Mouse (Mus musculus): ENCODE results near the gene Unk. TPM values are rescaled to one million over a fixed set of nuclear protein-coding genes. Genes with fewer than 3 reads are reported as not detected.

The Unk gene
- polyA plus RNA-seq, 1 experiment from 2014 or later, result 25.7 TPM

GRCm38 (mm10) chr11:116041833-116042232, 11.7 kb downstream of the Unk start:
- H3K4me3 ChIP-seq (replicated peaks), result no peak overlapping the region
- no peaks in the 10 kb centered on the region for H3K27me3 ChIP-seq (replicated peaks)
- H3K9ac ChIP-seq, result no peak overlapping the region
- H3K9me3 ChIP-seq, result no peaks in the 10 kb centered on the region
- H3K36me3 ChIP-seq, result peaks cover 18% of the 10 kb centered on the region; the same call in 1 of the 2 replicates
- no peak overlapping the region for H3K4me2 ChIP-seq (replicated peaks)
- 99% methylated on average over 2 of the region's 2 CpGs for WGBS
- no peaks in the 10 kb centered on the region for H3K4me1 ChIP-seq (replicated peaks)
- no peak for ATAC-seq
- H3K27ac ChIP-seq, result no peak overlapping the region

DNA sequence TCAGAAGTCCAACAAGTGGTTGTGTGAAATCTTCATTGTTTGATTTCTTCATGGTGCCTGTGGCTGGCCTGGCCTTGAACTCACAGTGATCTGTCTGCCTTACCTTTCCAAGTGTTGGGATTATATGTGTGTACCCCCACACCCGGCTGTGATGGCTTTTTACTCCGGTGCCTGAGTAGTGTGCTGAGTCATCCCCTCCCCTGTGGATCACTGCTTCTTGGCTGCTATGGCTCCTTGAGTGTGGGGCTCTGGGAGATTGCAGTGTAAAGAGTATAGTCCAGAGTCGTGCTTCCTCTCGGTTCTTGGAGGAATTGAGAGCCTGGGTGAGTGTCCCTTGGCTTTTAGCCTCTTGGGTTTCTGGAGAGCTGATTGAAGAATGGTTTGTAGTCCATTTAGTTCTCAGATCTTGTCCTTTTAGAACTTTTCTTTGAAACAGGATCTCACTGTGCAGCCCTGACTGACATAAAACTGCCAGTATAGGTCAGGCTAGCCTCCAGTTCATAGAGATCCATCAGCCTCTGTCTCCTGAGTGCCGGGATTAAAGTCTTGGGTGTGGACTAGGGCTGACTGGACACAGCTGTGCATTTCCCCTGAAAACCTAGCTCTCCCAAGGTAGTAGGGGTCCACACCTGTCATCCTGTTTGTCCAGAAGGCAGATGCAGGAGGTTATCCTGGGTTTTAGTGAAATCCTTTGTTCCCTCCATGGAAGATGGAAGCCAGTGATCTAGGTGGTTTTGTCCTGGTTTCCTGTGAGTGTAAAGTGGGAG, 12.4 kb downstream of the Unk start:
- Histone ChIP-seq H3K4me3 (replicated peaks) (no peak overlapping the region), H3K27ac (no peak overlapping the region), H3K9ac (no peak overlapping the region), H3K27me3 (replicated peaks) (no peaks in the 10 kb centered on the region), H3K4me1 (replicated peaks) (no peaks in the 10 kb centered on the region), H3K36me3 (peaks cover 20% of the 10 kb centered on the region), H3K9me3 (no peaks in the 10 kb centered on the region), H3K4me2 (replicated peaks) (no peak overlapping the region)
- no peak for ATAC-seq
- WGBS, result 83% methylated on average over 5 of the region's 5 CpGs

DNA sequence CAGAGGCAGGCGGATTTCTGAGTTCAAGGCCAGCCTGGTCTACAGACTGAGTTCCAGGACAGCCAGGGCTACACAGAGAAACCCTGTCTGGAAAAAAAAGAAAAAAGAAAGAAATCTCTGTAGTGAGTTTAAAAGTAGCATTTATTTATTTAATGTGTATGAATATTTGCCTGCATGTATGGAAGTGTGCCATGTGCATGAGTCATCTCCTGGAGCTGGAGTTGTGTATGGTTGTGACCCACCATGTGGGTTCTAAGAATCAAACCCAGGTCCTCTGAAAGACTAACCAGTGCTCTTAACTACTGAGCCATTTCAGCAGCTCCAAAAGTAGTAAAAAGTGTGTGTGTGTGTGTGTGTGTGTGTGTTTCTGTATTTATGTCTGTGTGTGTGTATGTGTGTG, 13.2 kb downstream of the Unk start:
- no peak overlapping the region for H3K9ac ChIP-seq
- H3K4me2 ChIP-seq (replicated peaks), result no peak overlapping the region
- ATAC-seq, result no peak
- peaks cover 26% of the 10 kb centered on the region for H3K36me3 ChIP-seq
- H3K4me3 ChIP-seq (replicated peaks), result no peak overlapping the region
- no peaks in the 10 kb centered on the region for H3K4me1 ChIP-seq (replicated peaks)
- H3K27me3 ChIP-seq (replicated peaks), result no peaks in the 10 kb centered on the region
- no peaks in the 10 kb centered on the region for H3K9me3 ChIP-seq
- WGBS, result 100% methylated on average over 1 of the region's 1 CpGs
- H3K27ac ChIP-seq, result no peak overlapping the region

GRCm38 (mm10) chr11:116045173-116045572, 15.1 kb downstream of the Unk start:
- H3K4me2 ChIP-seq (replicated peaks), result no peak overlapping the region
- H3K27ac ChIP-seq, result no peak overlapping the region
- no peak overlapping the region for H3K9ac ChIP-seq
- no peaks in the 10 kb centered on the region for H3K27me3 ChIP-seq (replicated peaks)
- H3K9me3 ChIP-seq, result no peaks in the 10 kb centered on the region
- ATAC-seq, result no peak
- no peak overlapping the region for H3K4me3 ChIP-seq (replicated peaks)
- no peaks in the 10 kb centered on the region for H3K4me1 ChIP-seq (replicated peaks)
- peaks cover 43% of the 10 kb centered on the region for H3K36me3 ChIP-seq
- WGBS, result 97% methylated on average over 6 of the region's 6 CpGs

- Histone ChIP-seq H3K4me3 (replicated peaks) (no peak overlapping the region), H3K4me1 (replicated peaks) (no peaks in the 10 kb centered on the region), H3K27ac (no peak overlapping the region), H3K9me3 (no peaks in the 10 kb centered on the region), H3K9ac (no peak overlapping the region), H3K4me2 (replicated peaks) (no peak overlapping the region), H3K27me3 (replicated peaks) (no peaks in the 10 kb centered on the region), H3K36me3 (peaks cover 67% of the 10 kb centered on the region)
- ATAC-seq, result no peak
- 72% methylated on average over 2 of the region's 2 CpGs for WGBS
Observed at GRCm38 (mm10) chr11:116049610-116050009, 19.5 kb downstream of the Unk start.

- no peak for ATAC-seq
- Histone ChIP-seq H3K4me2 (replicated peaks) (no peak overlapping the region), H3K36me3 (peaks cover 72% of the 10 kb centered on the region), H3K27me3 (replicated peaks) (no peaks in the 10 kb centered on the region), H3K4me3 (replicated peaks) (no peak overlapping the region), H3K9ac (no peak overlapping the region), H3K4me1 (replicated peaks) (no peaks in the 10 kb centered on the region), H3K9me3 (no peaks in the 10 kb centered on the region), H3K27ac (no peak overlapping the region)
- WGBS, result 89% methylated on average over 4 of the region's 4 CpGs
Observed at GRCm38 (mm10) chr11:116050196-116050595, 20.1 kb downstream of the Unk start.

GRCm38 (mm10) chr11:116053510-116054229, 23.5 kb downstream of the Unk start:
- 95% methylated on average over 9 of the region's 9 CpGs for WGBS
- peaks cover 87% of the 10 kb centered on the region for H3K36me3 ChIP-seq
- H3K27ac ChIP-seq, result no peak overlapping the region
- no peaks in the 10 kb centered on the region for H3K9me3 ChIP-seq
- no peaks in the 10 kb centered on the region for H3K4me1 ChIP-seq (replicated peaks)
- H3K27me3 ChIP-seq (replicated peaks), result no peaks in the 10 kb centered on the region
- no peak overlapping the region for H3K9ac ChIP-seq
- no peak overlapping the region for H3K4me2 ChIP-seq (replicated peaks)
- no peak overlapping the region for H3K4me3 ChIP-seq (replicated peaks)
- no peak for ATAC-seq

GRCm38 (mm10) chr11:116055873-116056272, 25.8 kb downstream of the Unk start:
- 94% methylated on average over 11 of the region's 11 CpGs for WGBS
- no peak for ATAC-seq
- Histone ChIP-seq H3K4me2 (replicated peaks) (no peak overlapping the region), H3K9ac (no peak overlapping the region), H3K4me1 (replicated peaks) (no peaks in the 10 kb centered on the region), H3K27ac (no peak overlapping the region), H3K27me3 (replicated peaks) (no peaks in the 10 kb centered on the region), H3K4me3 (replicated peaks) (no peak overlapping the region), H3K9me3 (no peaks in the 10 kb centered on the region), H3K36me3 (peaks cover 80% of the 10 kb centered on the region)

DNA sequence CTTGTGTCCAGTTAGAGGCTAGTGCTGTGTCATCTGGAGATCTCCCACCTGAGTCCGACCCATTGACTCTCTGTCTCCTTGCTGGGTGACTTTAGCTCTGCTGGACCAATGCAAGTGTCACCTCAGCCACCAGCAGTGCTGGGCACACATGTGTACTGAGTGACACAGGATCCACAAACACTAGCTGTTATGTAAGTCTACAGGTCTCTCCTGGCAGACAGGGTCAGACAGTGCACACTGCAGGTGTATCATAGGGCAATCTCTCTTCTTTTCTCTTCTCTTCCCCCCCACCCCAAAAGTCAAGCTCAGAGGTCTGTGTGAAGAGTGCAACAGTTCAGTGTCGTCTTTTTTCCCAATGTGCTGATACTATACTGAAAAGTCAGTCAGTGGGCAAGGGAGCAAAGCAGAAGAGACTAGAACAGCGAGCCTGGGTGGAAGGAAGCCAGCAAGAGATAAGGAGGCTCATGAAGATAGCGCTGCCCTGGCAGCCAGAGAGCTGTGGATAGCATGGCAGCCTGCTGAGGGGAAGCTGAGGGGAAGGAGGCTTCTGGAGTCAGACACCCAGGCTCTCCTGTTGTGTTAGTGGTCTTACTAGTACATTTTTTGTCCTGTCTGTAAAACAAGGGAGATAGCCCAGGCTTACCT, 27.2 kb downstream of the Unk start:
- H3K4me1 ChIP-seq (replicated peaks), result no peaks in the 10 kb centered on the region
- no peak overlapping the region for H3K27ac ChIP-seq
- peaks cover 69% of the 10 kb centered on the region for H3K36me3 ChIP-seq
- no peak overlapping the region for H3K4me2 ChIP-seq (replicated peaks)
- WGBS, result 84% methylated on average over 4 of the region's 4 CpGs
- no peaks in the 10 kb centered on the region for H3K9me3 ChIP-seq
- no peak for ATAC-seq
- H3K27me3 ChIP-seq (replicated peaks), result no peaks in the 10 kb centered on the region
- H3K9ac ChIP-seq, result no peak overlapping the region
- no peak overlapping the region for H3K4me3 ChIP-seq (replicated peaks)

- no peaks in the 10 kb centered on the region for H3K4me1 ChIP-seq (replicated peaks)
- 72% methylated on average over 12 of the region's 12 CpGs for WGBS
- ATAC-seq, result no peak
Observed at GRCm38 (mm10) chr11:116058022-116058614, 28.0 kb downstream of the Unk start.

GRCm38 (mm10) chr11:116058868-116059690, 29.0 kb downstream of the Unk start:
- no peak overlapping the region for H3K27ac ChIP-seq
- H3K36me3 ChIP-seq, result peaks cover 54% of the 10 kb centered on the region
- no peak overlapping the region for H3K4me2 ChIP-seq (replicated peaks)
- H3K9ac ChIP-seq, result no peak overlapping the region
- no peak for ATAC-seq
- H3K9me3 ChIP-seq, result no peaks in the 10 kb centered on the region
- H3K4me1 ChIP-seq (replicated peaks), result no peaks in the 10 kb centered on the region
- 91% methylated on average over 17 of the region's 17 CpGs for WGBS
- no peak overlapping the region for H3K4me3 ChIP-seq (replicated peaks)
- no peaks in the 10 kb centered on the region for H3K27me3 ChIP-seq (replicated peaks)

More at GRCm38 (mm10) chr11:116058022-116058614, 28.0 kb downstream of the Unk start:
- no peak overlapping the region for H3K4me2 ChIP-seq (replicated peaks)
- H3K27ac ChIP-seq, result no peak overlapping the region
- H3K36me3 ChIP-seq, result peaks cover 63% of the 10 kb centered on the region
- no peaks in the 10 kb centered on the region for H3K9me3 ChIP-seq
- no peaks in the 10 kb centered on the region for H3K27me3 ChIP-seq (replicated peaks)
- no peak overlapping the region for H3K9ac ChIP-seq
- no peak overlapping the region for H3K4me3 ChIP-seq (replicated peaks)

GRCm38 (mm10) chr11:116059691-116060025, 29.5 kb downstream of the Unk start:
- peaks cover 48% of the 10 kb centered on the region for H3K36me3 ChIP-seq
- H3K27ac ChIP-seq, result no peak overlapping the region
- H3K4me3 ChIP-seq (replicated peaks), result no peak overlapping the region
- no peak overlapping the region for H3K9ac ChIP-seq
- no peaks in the 10 kb centered on the region for H3K9me3 ChIP-seq
- 95% methylated on average over 11 of the region's 11 CpGs for WGBS
- H3K27me3 ChIP-seq (replicated peaks), result no peaks in the 10 kb centered on the region
- H3K4me2 ChIP-seq (replicated peaks), result no peak overlapping the region
- H3K4me1 ChIP-seq (replicated peaks), result no peaks in the 10 kb centered on the region
- no peak for ATAC-seq

Data from intestine, embryonic 15.5 days (tissue).